Mouse (Mus musculus) retina, embryonic 14.5 days (tissue): ENCODE measurements around the gene Ethe1.
"Not testable (repeated sequence)": the region's sequence is repeated elsewhere in the genome, so short reads cannot be mapped to it uniquely, and the experiment has no call there.

ENCODE experiments used
- DNase-seq: peaks from one replicate; pipeline ENCODE4 v3.0.0-alpha.2; 2015; ENCODE audit warnings: low spot score

Ethe1 gene

GRCm38 (mm10) chr7:24612308-24612910, 25.1 kb downstream of the Ethe1 start:
- no peak for DNase-seq

- no peak for DNase-seq
Observed at GRCm38 (mm10) chr7:24614816-24615215, 27.5 kb downstream of the Ethe1 start.

DNA sequence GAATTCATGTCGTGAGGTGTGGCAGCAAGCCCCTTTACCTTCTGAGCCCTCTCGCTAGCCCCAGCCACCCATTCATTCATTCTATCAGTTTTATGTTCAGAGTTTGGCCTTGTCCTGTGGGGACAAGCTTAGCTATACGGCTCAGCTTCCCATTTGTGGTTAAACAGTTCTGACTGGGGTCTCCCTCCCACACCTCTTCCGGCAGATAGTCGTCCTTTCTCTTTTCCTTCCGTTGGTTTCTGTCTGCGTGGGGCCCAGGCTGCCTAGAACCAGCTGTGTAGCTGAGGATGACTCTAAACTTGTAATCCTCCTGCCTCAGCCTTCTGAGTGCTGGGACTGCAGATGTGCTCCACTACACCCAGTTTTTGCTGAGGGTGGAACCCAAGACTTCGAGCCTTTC, 30.4 kb downstream of the Ethe1 start:
- no peak for DNase-seq

DNA sequence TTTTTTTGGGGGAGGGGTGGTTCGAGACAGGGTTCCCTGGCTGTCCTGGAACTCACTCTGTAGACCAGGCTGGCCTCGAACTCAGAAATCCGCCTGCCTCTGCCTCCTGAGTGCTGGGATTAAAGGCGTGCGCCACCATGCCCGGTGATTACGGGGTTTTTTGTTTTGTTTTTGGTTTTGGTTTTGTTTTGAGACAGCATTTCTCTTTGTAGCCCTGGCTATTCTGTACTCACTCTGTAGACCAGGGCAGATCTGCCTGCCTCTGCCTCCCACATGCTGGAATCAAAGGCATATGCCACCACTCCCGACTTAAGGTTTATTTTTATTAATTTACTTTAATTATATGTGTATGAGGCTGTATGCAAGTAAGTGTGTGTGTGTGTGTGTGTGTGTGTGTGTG, 31.0 kb downstream of the Ethe1 start:
- DNase-seq, result not testable (repeated sequence)

DNA sequence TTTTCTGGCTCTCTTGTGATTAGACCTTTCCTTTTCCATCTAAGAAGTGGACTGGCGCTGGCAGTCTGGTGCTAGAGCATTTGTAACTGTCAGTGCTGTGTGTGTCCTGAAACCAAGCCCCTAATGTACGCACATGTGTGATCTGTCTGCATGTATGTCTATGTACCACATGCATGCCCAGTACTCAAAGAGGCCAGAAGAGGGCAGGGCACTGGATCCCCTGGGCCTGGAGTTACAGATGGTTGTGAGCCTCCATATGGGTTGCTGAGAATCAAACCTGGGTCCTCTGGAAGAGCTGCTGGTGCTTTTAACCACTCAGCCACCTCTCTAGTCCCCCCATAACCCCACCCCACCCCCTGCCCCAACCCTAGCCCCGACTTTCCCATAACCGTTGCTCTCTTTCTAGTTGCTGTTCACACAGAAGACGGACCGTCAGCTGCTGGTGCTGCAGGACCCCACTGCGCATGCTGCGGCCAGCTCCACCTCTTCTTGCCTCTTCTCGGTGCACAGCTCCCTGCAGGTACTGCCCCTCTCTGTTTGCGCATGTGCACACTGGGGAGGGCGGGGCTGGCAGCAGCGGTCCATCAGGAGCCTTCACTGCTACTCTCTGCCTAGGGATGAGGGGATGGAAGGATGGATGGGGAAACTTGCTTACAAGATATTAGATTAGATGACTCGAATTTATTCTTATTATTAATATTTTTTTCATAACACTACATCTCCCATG, 32.5 kb downstream of the Ethe1 start:
- DNase-seq, result no peak

- DNase-seq, result no peak
Observed at GRCm38 (mm10) chr7:24621193-24621592, 33.9 kb downstream of the Ethe1 start.

DNA sequence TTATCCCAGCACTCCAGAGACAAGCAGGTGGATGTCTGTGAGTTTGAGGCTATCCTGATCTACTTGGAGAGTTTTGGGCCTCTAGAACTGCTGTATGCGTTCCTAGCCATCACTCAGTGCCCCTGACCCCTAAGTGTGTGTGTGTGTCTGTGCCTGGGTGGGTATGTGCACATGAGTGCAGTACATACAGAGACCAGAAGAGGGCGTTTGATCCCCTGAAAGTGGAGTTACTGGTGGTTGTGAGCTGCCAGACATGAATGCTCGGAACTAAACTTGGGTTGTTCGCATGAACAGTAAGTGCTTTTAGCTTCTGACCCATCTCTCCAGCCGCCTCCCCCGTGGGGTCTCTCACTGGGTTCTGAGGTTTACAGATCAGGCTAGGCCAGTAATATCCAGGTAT, 35.6 kb downstream of the Ethe1 start:
- DNase-seq, result no peak

- peak; percentile 89 for DNase-seq
Observed at GRCm38 (mm10) chr7:24628685-24629610, 41.6 kb downstream of the Ethe1 start.

GRCm38 (mm10) chr7:24629672-24630071, 42.3 kb downstream of the Ethe1 start:
- DNase-seq, result no peak

- DNase-seq, result no peak
Observed at GRCm38 (mm10) chr7:24630116-24630880, 43.0 kb downstream of the Ethe1 start.

DNA sequence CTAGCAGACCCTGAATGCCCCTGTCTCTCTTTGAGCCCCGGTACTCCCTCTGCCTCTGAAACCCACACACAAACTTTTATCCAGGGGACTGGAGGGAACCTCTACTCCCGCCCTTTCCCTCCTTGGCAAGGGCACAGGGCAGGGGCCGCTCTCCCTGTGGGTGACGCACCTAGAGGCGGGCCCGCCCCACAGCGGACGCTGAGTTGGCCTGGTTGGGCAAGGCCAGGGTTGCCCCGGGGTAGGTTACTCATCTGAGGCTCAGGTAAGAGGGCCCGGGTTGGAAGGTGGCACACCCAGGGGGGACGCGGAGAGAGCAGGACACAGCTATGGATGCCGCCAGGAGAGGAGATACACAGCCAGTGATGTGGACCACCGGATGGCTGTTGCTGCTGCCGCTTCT, 48.9 kb downstream of the Ethe1 start, which contains the start of gene Lypd3:
TSS of gene Lypd3 (plus strand) at position 287 of the 400 bp plus-strand sequence.
- DNase-seq, result no peak

- DNase-seq, result no peak
Observed at GRCm38 (mm10) chr7:24637046-24637445, 49.7 kb downstream of the Ethe1 start.

GRCm38 (mm10) chr7:24638026-24638856, 50.9 kb downstream of the Ethe1 start:
- peak; percentile 56 for DNase-seq

DNA sequence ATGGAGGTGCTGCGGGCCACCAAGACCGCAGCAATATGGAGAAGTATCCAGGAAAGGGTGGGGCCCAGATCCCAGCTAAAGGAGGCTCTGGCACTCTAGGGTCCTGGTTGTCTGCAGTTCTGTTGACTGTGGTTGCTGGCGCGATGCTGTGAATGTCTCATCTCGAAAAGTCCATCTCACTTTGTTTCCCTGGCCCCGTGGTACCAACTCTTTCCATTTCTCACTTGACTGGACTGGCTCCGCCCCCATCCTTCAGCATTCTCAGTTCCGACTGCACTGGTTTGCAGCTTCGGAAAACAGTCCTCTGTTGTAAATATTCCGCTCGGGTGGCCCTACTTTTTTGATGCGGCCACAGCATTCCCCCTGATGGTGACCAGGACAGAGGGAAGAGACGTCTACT, 53.1 kb downstream of the Ethe1 start:
- no peak for DNase-seq

DNA sequence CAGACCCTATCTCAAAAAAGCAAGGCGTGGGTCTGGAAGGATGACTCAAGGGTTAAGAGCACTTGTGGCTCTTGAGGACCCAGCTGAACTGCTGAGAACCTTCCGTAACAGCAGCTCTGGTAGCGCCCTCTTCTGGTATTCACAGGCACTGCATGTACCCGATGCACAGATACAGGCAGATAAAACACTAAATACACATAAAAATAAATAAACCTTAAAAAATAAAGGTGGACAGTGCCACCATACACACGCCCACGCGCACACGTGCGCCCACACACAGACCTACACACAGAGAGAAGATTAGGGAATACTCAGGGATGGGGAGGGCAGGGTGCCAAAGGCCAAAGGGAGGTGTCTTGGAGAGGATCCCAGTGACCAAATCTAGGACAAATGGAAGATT, 55.1 kb downstream of the Ethe1 start:
- DNase-seq, result peak; percentile 78

DNA sequence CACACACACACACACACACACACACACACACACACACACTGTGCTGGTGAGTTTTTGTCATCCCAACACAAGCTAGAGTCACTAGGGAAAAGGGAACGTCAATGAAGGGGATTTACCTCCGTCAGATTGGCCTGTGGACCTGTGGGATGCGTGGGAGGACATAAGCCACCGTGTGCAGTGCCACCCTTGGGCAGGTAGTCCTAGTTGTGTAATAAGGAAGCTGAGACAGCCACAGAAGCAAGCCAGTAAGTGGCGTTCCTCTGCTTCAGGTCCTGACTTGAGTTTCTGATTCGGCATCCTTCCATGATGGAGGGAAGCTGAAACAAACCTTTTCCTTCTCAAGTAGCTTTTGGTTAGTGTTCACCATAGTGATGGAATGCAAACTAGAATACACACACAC, 57.1 kb downstream of the Ethe1 start:
- no peak for DNase-seq

GRCm38 (mm10) chr7:24644996-24645395, 57.7 kb downstream of the Ethe1 start:
- DNase-seq, result no peak

GRCm38 (mm10) chr7:24646486-24646885, 59.1 kb downstream of the Ethe1 start:
- no peak for DNase-seq

- peak; percentile 82 for DNase-seq
Observed at GRCm38 (mm10) chr7:24653681-24654080, 66.3 kb downstream of the Ethe1 start.
